Mouse (Mus musculus) hindbrain, embryonic 10.5 days (tissue): ENCODE data around the gene Abtb2. TPM values are rescaled to one million over a fixed set of nuclear protein-coding genes. Genes with fewer than 3 reads are reported as not detected.

Experiments
- DNase-seq: peaks from one replicate; pipeline ENCODE4 v3.0.0-alpha.2; 2017; ENCODE audit warnings: low spot score
- H3K27ac ChIP-seq: fragments of 300-500 bp; sonication (generic); 2 replicates; pipeline ENCODE4 v1.5.1; 2016; ENCODE audit warnings: mild to moderate bottlenecking, moderate library complexity
- H3K27me3 ChIP-seq: fragments of 300-500 bp; sonication (generic); 2 replicates; pipeline ENCODE4 v1.6.1; 2016; ENCODE audit warnings: mild to moderate bottlenecking; ENCODE audit not compliant: poor library complexity, insufficient read depth, severe bottlenecking
- H3K36me3 ChIP-seq: fragments of 300-500 bp; sonication (generic); 2 replicates; pipeline ENCODE4 v1.6.1; 2016; ENCODE audit warnings: mild to moderate bottlenecking, moderate library complexity
- H3K4me1 ChIP-seq: fragments of 300-500 bp; sonication (generic); replicated peaks from 2 replicates; pipeline ENCODE4 v1.6.1; 2016; ENCODE audit warnings: mild to moderate bottlenecking
- H3K4me3 ChIP-seq: fragments of 300-500 bp; sonication (generic); 2 replicates; pipeline ENCODE4 v1.5.1; 2016; ENCODE audit warnings: mild to moderate bottlenecking, moderate library complexity
- H3K9me3 ChIP-seq: fragments of 300-500 bp; sonication (generic); 2 replicates; pipeline ENCODE4 v1.6.1; 2016; ENCODE audit warnings: mild to moderate bottlenecking, moderate library complexity
- WGBS: fragments of 180-500 bp; shearing (Covaris S2); methylation state at CpG from one replicate; pipeline ENCODE4 v1.1.7; 2016; 5-methylcytosine and 5-hydroxymethylcytosine counted together
- polyA plus RNA-seq: library from polyadenylated mRNA; unstranded; fragments of >200 nt; fragmentation: Nextera tagmentation; extraction: Ambion mirVana; gene quantifications from 2 replicates; pipeline ENCODE4 v1.2.1, GENCODE M21; 2016

Gene Abtb2
- polyA plus RNA-seq, 1 experiment from 2014 or later: 21.3 TPM

DNA sequence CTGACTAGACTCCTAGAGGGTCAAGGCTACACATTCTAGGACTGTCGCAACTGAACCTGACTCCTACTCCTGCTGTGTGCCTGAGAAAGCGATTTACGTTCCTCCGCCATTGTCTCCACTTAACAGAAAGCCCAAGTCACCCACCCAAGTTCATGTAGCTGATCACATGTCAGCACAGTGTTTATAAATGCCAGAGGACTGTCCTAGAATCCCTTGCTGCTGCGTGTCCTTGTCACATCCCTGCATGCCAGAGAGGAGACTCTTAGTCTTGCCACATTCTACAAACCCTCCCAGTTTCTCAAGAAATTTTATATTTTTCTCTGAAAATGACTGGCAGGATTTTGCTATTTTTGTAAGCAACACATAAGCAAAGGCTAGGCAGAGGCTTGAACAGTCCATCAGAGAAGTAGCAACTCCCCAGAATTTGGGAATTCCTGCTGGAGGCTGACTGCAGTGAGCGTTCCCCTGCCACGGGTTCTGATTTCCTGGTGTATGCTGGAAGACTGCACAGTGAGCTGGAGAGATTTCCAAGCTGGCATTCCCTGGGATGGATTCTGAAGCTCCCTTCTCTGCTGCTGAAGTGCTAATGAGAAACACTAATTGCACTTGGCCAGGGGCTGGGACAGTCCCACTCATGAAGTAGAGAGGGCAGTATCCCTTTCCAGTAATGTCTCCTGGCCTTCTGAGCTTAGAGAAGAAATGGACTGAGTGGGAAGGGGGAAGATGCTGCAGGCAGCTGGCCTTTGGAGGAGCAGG is 111.7 kb downstream of the Abtb2 start:
- H3K9me3 ChIP-seq: no peaks in the 10 kb centered on the region
- H3K36me3 ChIP-seq: no peaks in the 10 kb centered on the region
- DNase-seq: no peak
- no peak overlapping the region for H3K4me3 ChIP-seq
- peaks cover 38% of the 10 kb centered on the region for H3K4me1 ChIP-seq
- H3K27ac ChIP-seq: peak overlapping the region; percentile 45; the same call in 1 of the 2 replicates
- H3K27me3 ChIP-seq: no peaks in the 10 kb centered on the region
- 68% methylated on average over 7 of the region's 7 CpGs for WGBS

- WGBS: 83% methylated on average over 6 of the region's 6 CpGs
- DNase-seq: no peak
- no peak overlapping the region for H3K4me3 ChIP-seq
- H3K4me1 ChIP-seq: peaks cover 42% of the 10 kb centered on the region
- no peaks in the 10 kb centered on the region for H3K36me3 ChIP-seq
- H3K27me3 ChIP-seq: no peaks in the 10 kb centered on the region
- H3K27ac ChIP-seq: no peak overlapping the region
- H3K9me3 ChIP-seq: no peaks in the 10 kb centered on the region
Observed at GRCm38 (mm10) chr2:103678433-103678832, 112.3 kb downstream of the Abtb2 start.

- H3K27ac ChIP-seq: no peak overlapping the region
Observed at GRCm38 (mm10) chr2:103680364-103681110, 114.4 kb downstream of the Abtb2 start.

GRCm38 (mm10) chr2:103681149-103681548 is 115.0 kb downstream of the Abtb2 start:
- H3K4me1 ChIP-seq: peaks cover 48% of the 10 kb centered on the region
- no peak for DNase-seq
- H3K4me3 ChIP-seq: no peak overlapping the region
- H3K36me3 ChIP-seq: no peaks in the 10 kb centered on the region
- no peak overlapping the region for H3K27ac ChIP-seq
- WGBS: 88% methylated on average over 5 of the region's 5 CpGs
- H3K9me3 ChIP-seq: no peaks in the 10 kb centered on the region
- H3K27me3 ChIP-seq: no peaks in the 10 kb centered on the region

More at GRCm38 (mm10) chr2:103680364-103681110, 114.4 kb downstream of the Abtb2 start:
- no peaks in the 10 kb centered on the region for H3K36me3 ChIP-seq
- H3K4me1 ChIP-seq: peaks cover 49% of the 10 kb centered on the region
- H3K9me3 ChIP-seq: no peaks in the 10 kb centered on the region
- H3K4me3 ChIP-seq: no peak overlapping the region
- no peaks in the 10 kb centered on the region for H3K27me3 ChIP-seq
- no peak for DNase-seq
- 84% methylated on average over 9 of the region's 9 CpGs for WGBS

GRCm38 (mm10) chr2:103682261-103682722 is 116.2 kb downstream of the Abtb2 start:
- no peak for DNase-seq
- H3K36me3 ChIP-seq: no peaks in the 10 kb centered on the region
- peaks cover 38% of the 10 kb centered on the region for H3K4me1 ChIP-seq
- H3K4me3 ChIP-seq: no peak overlapping the region
- whole genome bisulfite sequencing: 77% methylated on average over 9 of the region's 9 CpGs
- no peaks in the 10 kb centered on the region for H3K27me3 ChIP-seq
- no peaks in the 10 kb centered on the region for H3K9me3 ChIP-seq
- peak overlapping the region; percentile 20 for H3K27ac ChIP-seq

- Histone ChIP-seq H3K36me3 (no peaks in the 10 kb centered on the region), H3K27ac (peak overlapping the region; percentile 20), H3K9me3 (no peaks in the 10 kb centered on the region), H3K4me3 (no peak overlapping the region), H3K27me3 (no peaks in the 10 kb centered on the region), H3K4me1 (peaks cover 31% of the 10 kb centered on the region)
- WGBS: 78% methylated on average over 9 of the region's 9 CpGs
- DNase-seq: no peak
Observed at GRCm38 (mm10) chr2:103682927-103683442, 116.9 kb downstream of the Abtb2 start.

- no peaks in the 10 kb centered on the region for H3K9me3 ChIP-seq
- no peak overlapping the region for H3K4me3 ChIP-seq
- H3K4me1 ChIP-seq: peaks cover 23% of the 10 kb centered on the region
- DNase-seq: no peak
- H3K27ac ChIP-seq: no peak overlapping the region
- no peaks in the 10 kb centered on the region for H3K27me3 ChIP-seq
- no peaks in the 10 kb centered on the region for H3K36me3 ChIP-seq
- 90% methylated on average over 2 of the region's 2 CpGs for WGBS
Observed at GRCm38 (mm10) chr2:103684431-103684830, 118.3 kb downstream of the Abtb2 start.

DNA sequence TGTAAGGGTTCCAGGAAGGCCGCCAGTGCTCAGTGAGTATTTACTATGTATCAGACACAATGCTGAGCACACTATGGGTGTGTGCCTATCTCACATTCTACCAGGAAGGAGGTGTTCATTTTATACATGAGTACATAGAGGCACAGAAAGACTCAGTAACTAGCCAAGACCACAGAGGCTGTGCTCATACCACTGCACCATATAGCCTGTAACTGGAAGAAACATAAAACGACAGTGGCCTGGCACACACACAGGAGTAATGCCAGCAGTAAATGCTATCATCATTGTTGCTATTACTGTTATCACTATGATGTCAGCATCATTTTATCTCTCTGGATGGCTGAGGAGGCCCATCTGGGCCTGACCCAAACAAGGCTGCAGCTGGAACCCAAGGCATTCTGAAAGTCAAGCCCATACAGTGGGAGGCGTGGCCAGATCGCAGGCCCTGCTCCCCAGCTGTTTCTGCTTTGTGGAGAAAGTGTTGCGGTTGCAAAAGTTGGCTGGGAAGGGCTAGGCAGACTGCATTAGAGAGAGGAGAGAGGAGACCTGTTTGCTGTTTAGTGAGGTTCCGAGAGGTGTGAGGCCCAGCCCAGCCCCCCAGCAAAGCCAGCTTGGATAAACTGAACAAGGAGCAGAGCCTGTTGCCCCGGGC is 118.9 kb downstream of the Abtb2 start:
- Histone ChIP-seq H3K27me3 (no peaks in the 10 kb centered on the region), H3K9me3 (no peaks in the 10 kb centered on the region), H3K4me3 (no peak overlapping the region), H3K36me3 (no peaks in the 10 kb centered on the region), H3K4me1 (peaks cover 28% of the 10 kb centered on the region), H3K27ac (0 out of 2 replicates have a peak overlapping the region, but pooled peaks have one; percentile 4)
- WGBS: 62% methylated on average over 7 of the region's 7 CpGs
- DNase-seq: no peak

GRCm38 (mm10) chr2:103685581-103685980 is 119.5 kb downstream of the Abtb2 start:
- H3K27me3 ChIP-seq: no peaks in the 10 kb centered on the region
- H3K4me3 ChIP-seq: no peak overlapping the region
- H3K9me3 ChIP-seq: no peaks in the 10 kb centered on the region
- H3K36me3 ChIP-seq: no peaks in the 10 kb centered on the region
- 83% methylated on average over 4 of the region's 4 CpGs for WGBS
- no peak for DNase-seq
- peaks cover 34% of the 10 kb centered on the region for H3K4me1 ChIP-seq
- H3K27ac ChIP-seq: 0 out of 2 replicates have a peak overlapping the region, but pooled peaks have one; percentile 4

GRCm38 (mm10) chr2:103687143-103687542 is 121.0 kb downstream of the Abtb2 start:
- Histone ChIP-seq H3K9me3 (no peaks in the 10 kb centered on the region), H3K36me3 (no peaks in the 10 kb centered on the region), H3K27me3 (peaks cover 4% of the 10 kb centered on the region; the same call in 1 of the 2 replicates), H3K4me1 (peaks cover 37% of the 10 kb centered on the region), H3K27ac (no peak overlapping the region), H3K4me3 (no peak overlapping the region)
- DNase-seq: no peak

DNA sequence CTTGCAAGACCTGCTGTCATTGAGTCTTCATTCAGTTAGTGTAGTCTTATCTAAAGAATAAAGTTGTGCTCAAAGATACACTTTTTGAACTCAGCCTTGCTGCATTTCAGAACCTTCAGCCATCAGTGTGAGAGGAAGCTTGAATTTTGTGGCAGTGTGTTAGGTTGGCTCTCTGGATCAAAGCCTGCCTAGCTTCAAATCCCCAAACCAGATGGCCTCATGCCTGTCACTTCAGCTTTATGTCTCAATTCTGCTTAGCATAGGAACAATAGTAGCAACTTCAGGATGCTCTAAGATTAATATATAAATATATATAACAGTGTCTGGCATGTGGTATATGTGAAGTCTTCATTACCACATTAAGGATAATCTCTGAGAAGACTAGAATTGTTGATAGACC is 121.8 kb downstream of the Abtb2 start:
- H3K36me3 ChIP-seq: no peaks in the 10 kb centered on the region
- no peaks in the 10 kb centered on the region for H3K9me3 ChIP-seq
- H3K27ac ChIP-seq: no peak overlapping the region
- peaks cover 30% of the 10 kb centered on the region for H3K4me1 ChIP-seq
- H3K27me3 ChIP-seq: peaks cover 6% of the 10 kb centered on the region; the same call in 1 of the 2 replicates
- H3K4me3 ChIP-seq: no peak overlapping the region
- no peak for DNase-seq

- Histone ChIP-seq H3K27me3 (peaks cover 6% of the 10 kb centered on the region; the same call in 1 of the 2 replicates), H3K4me1 (peaks cover 21% of the 10 kb centered on the region), H3K4me3 (no peak overlapping the region), H3K27ac (peak overlapping the region; percentile 83), H3K9me3 (no peaks in the 10 kb centered on the region), H3K36me3 (no peaks in the 10 kb centered on the region)
- 24% methylated on average over 6 of the region's 6 CpGs for WGBS
- peak; percentile 44 for DNase-seq
Observed at GRCm38 (mm10) chr2:103690425-103690824, 124.3 kb downstream of the Abtb2 start.
